Mouse (Mus musculus) adrenal gland, adult 8-10 months (tissue): Measurements from ENCODE around the gene Pdpr. TPM values are rescaled to one million over a fixed set of nuclear protein-coding genes. Genes with fewer than 3 reads are reported as not detected.
"Not testable (repeated sequence)": the region's sequence is repeated elsewhere in the genome, so short reads cannot be mapped to it uniquely, and the experiment has no call there.

Source experiments
- DNase-seq: peaks from one replicate; pipeline ENCODE4 v3.0.0; 2022
- total RNA-seq, 4 experiments: library from RNA; stranded (reverse); gene quantifications; 2 replicates each; pipeline ENCODE4 v1.2.4; 2022

Gene Pdpr
- 10 to 100 TPM; 36.7 to 47.4 (median 43.6) TPM for total RNA-seq

- peak; percentile 91 for DNase-seq
Observed at GRCm38 (mm10) chr8:111093865-111094718, at the start of gene Pdpr. Gene Pdpr (plus strand): TSS chr8:111094630.

- no peak for DNase-seq
Observed at GRCm38 (mm10) chr8:111048694-111049093, 45.7 kb upstream of the Pdpr start.

GRCm38 (mm10) chr8:111049106-111049505 lies 45.3 kb upstream of the Pdpr start:
- DNase-seq, result no peak

GRCm38 (mm10) chr8:111053827-111054518 lies 40.5 kb upstream of the Pdpr start:
- no peak for DNase-seq

- DNase-seq, result no peak
Observed at GRCm38 (mm10) chr8:111055031-111055634, 39.3 kb upstream of the Pdpr start.

- no peak for DNase-seq
Observed at GRCm38 (mm10) chr8:111055661-111056060, 38.8 kb upstream of the Pdpr start.

GRCm38 (mm10) chr8:111056158-111056663 lies 38.2 kb upstream of the Pdpr start, which contains the start of gene Exosc6:
Gene Exosc6 (plus strand): TSS chr8:111056339.
- DNase-seq, result peak; percentile 88

GRCm38 (mm10) chr8:111056691-111057293 lies 37.6 kb upstream of the Pdpr start:
- DNase-seq, result peak; percentile 49

- DNase-seq, result no peak
Observed at GRCm38 (mm10) chr8:111058946-111059572, 35.4 kb upstream of the Pdpr start.

GRCm38 (mm10) chr8:111061688-111062071 lies 32.8 kb upstream of the Pdpr start:
- DNase-seq, result no peak

GRCm38 (mm10) chr8:111062072-111062757 lies 32.2 kb upstream of the Pdpr start:
- DNase-seq, result peak; percentile 77

GRCm38 (mm10) chr8:111062893-111063292 lies 31.5 kb upstream of the Pdpr start:
- DNase-seq, result no peak

- no peak for DNase-seq
Observed at GRCm38 (mm10) chr8:111066308-111066707, 28.1 kb upstream of the Pdpr start.

GRCm38 (mm10) chr8:111067439-111067838 lies 27.0 kb upstream of the Pdpr start:
- no peak for DNase-seq

GRCm38 (mm10) chr8:111068660-111069059 lies 25.8 kb upstream of the Pdpr start:
- DNase-seq, result not testable (repeated sequence)

- DNase-seq, result no peak
Observed at GRCm38 (mm10) chr8:111075926-111076325, 18.5 kb upstream of the Pdpr start.

- no peak for DNase-seq
Observed at GRCm38 (mm10) chr8:111079461-111079860, 15.0 kb upstream of the Pdpr start.

- no peak for DNase-seq
Observed at GRCm38 (mm10) chr8:111079861-111080271, 14.6 kb upstream of the Pdpr start.

- no peak for DNase-seq
Observed at GRCm38 (mm10) chr8:111081580-111082258, 12.7 kb upstream of the Pdpr start.

- DNase-seq, result not testable (repeated sequence)
Observed at GRCm38 (mm10) chr8:111083936-111084335, 10.5 kb upstream of the Pdpr start.

GRCm38 (mm10) chr8:111090126-111090525 lies 4.3 kb upstream of the Pdpr start:
- DNase-seq, result peak; percentile 19
